Mouse (Mus musculus) megakaryocyte-erythroid progenitor cell, adult 5-6 weeks (primary cell): Measurements from ENCODE around the gene Ncf2. TPM values are rescaled to one million over a fixed set of nuclear protein-coding genes. Genes with fewer than 3 reads are reported as not detected.

Experiments used
- ATAC-seq: replicated peaks from 2 replicates; pipeline ENCODE4 v1.8.0; 2016; ENCODE audit warnings: mild to moderate bottlenecking, inconsistent platforms; ENCODE audit not compliant: severe bottlenecking, poor library complexity, low FRiP score, low TSS enrichment
- total RNA-seq, 2 experiments: library from RNA; stranded (forward) in 1 of 2; stranded (reverse) in 1 of 2; fragments of 200-1000, 215-1000 nt in 1 of 2; fragments of >200 nt in 1 of 2; fragmentation: Nextera tagmentation in 1 of 2; gene quantifications; 2 replicates each; pipeline ENCODE4 v1.2.3; 2014 to 2017

Gene Ncf2
- total RNA-seq, 2 experiments from 2014 or later: 10.2 to 37.1 TPM

- ATAC-seq: no peak
Measured at GRCm38 (mm10) chr1:152826446-152826845, 26.5 kb downstream of the Ncf2 start.

- no peak for ATAC-seq
Measured at GRCm38 (mm10) chr1:152828168-152828567, 28.2 kb downstream of the Ncf2 start.

GRCm38 (mm10) chr1:152828637-152829355 is 28.8 kb downstream of the Ncf2 start:
- no peak for ATAC-seq

GRCm38 (mm10) chr1:152830054-152830453 is 30.1 kb downstream of the Ncf2 start:
- ATAC-seq: no peak

- ATAC-seq: no peak
Measured at GRCm38 (mm10) chr1:152831003-152831402, 31.0 kb downstream of the Ncf2 start.

- no peak for ATAC-seq
Measured at GRCm38 (mm10) chr1:152831619-152832018, 31.6 kb downstream of the Ncf2 start.

GRCm38 (mm10) chr1:152832316-152832715 is 32.3 kb downstream of the Ncf2 start:
- no peak for ATAC-seq

- ATAC-seq: no peak
Measured at GRCm38 (mm10) chr1:152835061-152835460, 35.1 kb downstream of the Ncf2 start.

- no peak for ATAC-seq
Measured at GRCm38 (mm10) chr1:152838026-152838702, 38.2 kb downstream of the Ncf2 start.

GRCm38 (mm10) chr1:152838841-152839240 is 38.8 kb downstream of the Ncf2 start:
- no peak for ATAC-seq

GRCm38 (mm10) chr1:152840343-152840742 is 40.3 kb downstream of the Ncf2 start:
- no peak for ATAC-seq

GRCm38 (mm10) chr1:152841057-152841456 is 41.1 kb downstream of the Ncf2 start:
- ATAC-seq: no peak

- ATAC-seq: no peak
Measured at GRCm38 (mm10) chr1:152844634-152845033, 44.6 kb downstream of the Ncf2 start.

GRCm38 (mm10) chr1:152845211-152845730 is 45.3 kb downstream of the Ncf2 start:
- ATAC-seq: no peak

- ATAC-seq: no peak
Measured at GRCm38 (mm10) chr1:152846856-152847255, 46.9 kb downstream of the Ncf2 start.

GRCm38 (mm10) chr1:152869901-152870300 is 69.9 kb downstream of the Ncf2 start:
- ATAC-seq: no peak

- ATAC-seq: no peak
Measured at GRCm38 (mm10) chr1:152871031-152871430, 71.0 kb downstream of the Ncf2 start.
